Mouse (Mus musculus) megakaryocyte progenitor cell, adult 5-6 weeks (primary cell): ENCODE data around the gene Wbp2nl. TPM values are rescaled to one million over a fixed set of nuclear protein-coding genes. Genes with fewer than 3 reads are reported as not detected.
A peak's percentile ranks its signal among the peaks of the same experiment; 100 is the strongest.

Experiments used
- ATAC-seq: replicated peaks from 2 replicates; pipeline ENCODE4 v1.8.0; 2016; ENCODE audit warnings: mild to moderate bottlenecking, moderate TSS enrichment, inconsistent platforms; ENCODE audit not compliant: poor library complexity
- total RNA-seq, 2 experiments: library from RNA; stranded (forward) in 1 of 2; stranded (reverse) in 1 of 2; fragments of 157-497, 149-512 nt in 1 of 2; fragments of 200-1000 nt in 1 of 2; gene quantifications; 2 replicates each; pipeline versions ENCODE4 v1.2.3 to v1.2.4; 2015 to 2017

The Wbp2nl gene
- total RNA-seq (2015) (0.17 TPM in 1 of 2 replicates, not detected in the other), total RNA-seq (2017) (not detected in 2 replicates)

DNA sequence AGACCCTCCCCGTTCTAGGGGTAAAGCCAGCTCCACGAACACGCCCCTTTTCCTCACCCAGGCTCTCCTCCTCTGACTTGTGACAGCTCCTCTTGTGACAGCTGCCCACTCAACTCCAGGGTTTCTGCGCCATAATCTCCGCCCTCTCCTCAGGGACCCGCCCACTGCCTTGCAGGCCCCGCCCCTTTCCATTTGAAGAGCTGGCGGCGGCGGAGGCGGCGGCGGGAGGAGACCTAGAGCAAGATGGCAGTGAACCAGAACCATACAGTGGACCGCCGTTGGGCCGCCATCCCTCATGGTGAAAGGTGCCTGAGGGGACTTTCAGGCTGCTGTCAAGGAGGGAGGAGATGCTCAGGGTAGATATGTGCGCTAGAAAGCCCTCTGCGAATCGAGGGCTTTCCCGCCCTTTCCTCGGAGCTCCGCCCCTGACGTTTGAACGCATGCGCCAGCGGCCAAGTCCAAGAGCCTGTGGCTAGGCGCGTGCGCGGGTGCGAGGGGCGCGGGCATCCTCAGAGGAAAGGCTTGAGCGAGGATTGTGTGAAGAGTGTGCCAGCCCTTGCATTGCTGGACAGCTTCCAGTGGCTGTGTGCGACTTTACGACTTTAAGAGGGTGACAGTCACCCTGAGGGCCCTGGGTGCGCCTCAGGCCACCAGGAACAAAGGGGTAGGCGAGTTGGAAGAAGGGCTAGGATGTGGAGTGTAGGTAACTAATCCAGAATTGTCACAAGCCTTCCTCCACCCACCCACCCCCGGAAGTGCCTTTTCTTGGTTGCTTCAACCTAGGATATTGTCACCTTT is at the start of gene Wbp2nl:
TSS of gene Wbp2nl (plus strand) at position 191 of the 798 bp plus-strand sequence.
- no peak for ATAC-seq

DNA sequence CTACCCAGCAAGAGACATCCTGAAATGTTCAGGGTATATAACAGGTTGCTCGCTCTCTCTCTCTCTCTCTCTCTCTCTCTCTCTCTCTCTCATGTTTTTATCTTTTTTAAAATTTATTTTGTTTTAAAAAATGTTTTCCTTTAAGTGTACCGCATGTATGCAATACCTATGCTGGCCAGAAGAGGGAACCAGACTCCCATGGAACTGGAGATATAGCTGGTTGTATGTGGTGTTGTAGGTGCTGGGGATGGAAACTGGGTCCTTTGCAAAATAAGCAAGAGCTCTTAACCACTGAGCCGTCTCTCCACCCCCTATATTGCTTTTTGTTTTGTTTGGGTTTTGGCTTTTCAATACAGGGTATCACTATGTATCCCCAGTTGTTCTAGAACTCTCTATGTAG is 47.2 kb upstream of the Wbp2nl start:
- 0 out of 2 replicates have a peak, but pooled peaks have one; percentile 34 for ATAC-seq

GRCm38 (mm10) chr15:82252097-82252496 is 46.7 kb upstream of the Wbp2nl start, which contains the start of gene 1500009C09Rik:
Gene 1500009C09Rik (plus strand): TSS chr15:82252397.
- no peak for ATAC-seq

GRCm38 (mm10) chr15:82255248-82255647 is 43.5 kb upstream of the Wbp2nl start:
- ATAC-seq, result no peak

DNA sequence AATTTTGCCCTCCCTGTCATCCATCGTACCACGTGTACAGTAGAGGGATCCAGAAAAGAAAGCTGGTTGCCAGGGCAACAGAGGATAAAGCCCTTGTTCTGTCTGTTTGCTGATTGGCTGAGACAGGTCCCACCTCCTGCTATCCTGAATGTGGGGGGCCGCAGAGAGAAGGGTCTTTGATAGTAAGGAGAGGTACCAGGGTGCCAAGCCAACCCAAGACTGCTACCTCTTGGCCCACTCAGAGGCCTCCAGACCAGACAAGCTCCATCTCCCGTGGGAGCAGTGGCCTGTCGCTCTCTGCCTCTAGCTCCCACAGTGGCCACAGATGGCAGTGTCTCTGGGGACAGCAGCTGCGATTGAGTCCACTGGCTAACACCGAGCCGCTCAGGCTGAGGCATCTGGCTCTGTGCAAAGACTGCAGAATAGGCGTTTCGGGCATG is 42.8 kb upstream of the Wbp2nl start:
- no peak for ATAC-seq

DNA sequence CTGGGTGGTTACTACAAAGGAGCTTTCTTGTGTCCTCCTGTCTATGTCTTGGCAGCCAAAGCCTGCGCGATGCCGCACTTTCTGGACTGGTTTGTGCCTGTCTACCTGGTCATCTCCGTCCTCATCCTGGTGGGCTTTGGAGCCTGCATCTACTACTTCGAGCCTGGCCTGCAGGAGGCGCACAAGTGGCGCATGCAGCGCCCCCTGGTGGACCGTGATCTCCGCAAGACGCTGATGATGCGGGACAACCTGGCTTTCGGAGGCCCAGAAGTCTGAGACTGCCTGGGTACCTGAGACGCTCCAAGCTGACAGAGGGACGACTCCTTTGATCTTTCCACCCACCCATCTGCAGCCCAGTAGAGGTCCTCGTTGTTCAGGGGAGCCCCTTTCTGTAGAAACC is 39.2 kb upstream of the Wbp2nl start:
- ATAC-seq, result peak; percentile 96

DNA sequence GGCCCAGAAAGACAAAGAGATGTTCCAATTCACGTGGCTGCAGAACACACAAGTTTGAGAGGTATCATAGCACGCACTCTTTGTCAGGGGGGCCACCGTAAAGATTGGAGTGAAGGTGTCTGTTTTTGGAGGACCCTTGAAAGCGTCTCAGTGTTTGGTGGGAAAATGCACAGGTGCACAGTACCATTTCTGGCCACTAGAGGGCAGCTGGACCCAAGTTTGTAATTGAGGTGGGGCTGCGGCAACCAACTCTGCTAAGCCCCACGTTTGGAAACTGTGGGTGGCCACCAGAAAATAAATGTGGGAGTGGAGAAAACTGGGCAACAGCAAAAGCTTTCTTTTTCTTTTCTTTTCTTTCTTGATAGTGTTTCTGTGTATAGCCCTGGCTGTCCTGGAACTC is 32.4 kb upstream of the Wbp2nl start:
- peak; percentile 80 for ATAC-seq

DNA sequence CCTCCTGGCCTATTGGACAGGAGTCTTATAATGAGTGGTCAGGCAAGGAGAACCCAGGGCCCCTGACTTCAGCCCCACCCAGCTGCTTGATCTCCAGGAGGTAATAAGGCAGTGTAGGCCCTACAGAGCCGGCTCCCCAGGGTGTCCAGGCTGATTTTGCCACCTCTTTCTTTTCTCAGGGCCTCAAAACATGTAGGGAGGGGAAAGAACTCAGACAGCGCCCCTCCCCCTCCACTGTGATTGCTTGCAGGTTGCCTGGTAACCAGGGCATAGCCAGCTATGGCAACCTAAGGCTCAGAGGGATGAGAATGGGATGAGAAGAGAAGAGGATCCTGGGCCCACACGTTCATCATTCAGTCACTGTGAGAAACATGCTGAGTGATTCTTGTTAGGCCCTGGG is 30.6 kb upstream of the Wbp2nl start:
- ATAC-seq, result no peak

DNA sequence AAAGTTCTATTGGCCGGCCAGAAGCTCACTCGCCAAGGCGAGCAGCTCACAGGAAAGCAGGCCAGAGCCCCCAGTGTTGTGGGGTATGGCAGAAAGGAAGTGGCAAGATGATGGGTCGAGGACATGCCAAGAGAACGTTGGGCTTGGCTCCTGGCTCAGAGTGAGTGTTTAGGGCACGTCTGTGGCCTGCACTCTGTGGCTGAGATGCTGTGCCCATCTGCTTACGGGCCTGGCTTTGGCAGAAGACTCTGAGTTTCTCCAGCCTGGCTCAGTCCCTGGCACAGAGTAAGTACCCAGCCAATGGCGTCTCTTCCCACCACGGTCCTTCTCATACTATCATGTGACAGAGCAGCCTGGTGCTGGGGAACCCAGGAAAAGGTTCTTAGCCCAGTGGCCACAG is 30.0 kb upstream of the Wbp2nl start:
- no peak for ATAC-seq

DNA sequence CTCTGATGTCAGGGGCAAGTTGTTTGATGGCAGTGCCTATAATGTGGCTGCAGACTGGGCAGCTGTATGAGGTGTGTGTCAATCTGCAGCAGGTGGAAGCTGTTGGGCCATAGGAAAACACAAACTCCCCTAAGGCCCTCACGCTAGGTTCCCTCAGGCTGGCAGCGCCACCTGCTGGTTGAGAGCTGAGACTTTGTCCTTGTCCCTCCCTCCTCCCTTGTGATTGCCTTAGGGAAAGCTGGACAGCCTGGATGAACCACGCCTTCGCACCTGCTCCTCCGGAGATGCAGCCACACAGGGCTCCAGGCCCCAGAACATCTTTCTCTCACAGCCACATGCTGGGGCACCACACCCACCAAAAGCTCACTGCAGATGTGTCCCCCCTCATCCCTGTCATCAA is 27.6 kb upstream of the Wbp2nl start:
- ATAC-seq, result peak; percentile 74

GRCm38 (mm10) chr15:82272295-82272694 is 26.5 kb upstream of the Wbp2nl start:
- no peak for ATAC-seq

GRCm38 (mm10) chr15:82274593-82274926 is 24.2 kb upstream of the Wbp2nl start, which contains the start of gene Sept3:
Gene Sept3 (plus strand): TSS chr15:82274893.
- ATAC-seq, result no peak

DNA sequence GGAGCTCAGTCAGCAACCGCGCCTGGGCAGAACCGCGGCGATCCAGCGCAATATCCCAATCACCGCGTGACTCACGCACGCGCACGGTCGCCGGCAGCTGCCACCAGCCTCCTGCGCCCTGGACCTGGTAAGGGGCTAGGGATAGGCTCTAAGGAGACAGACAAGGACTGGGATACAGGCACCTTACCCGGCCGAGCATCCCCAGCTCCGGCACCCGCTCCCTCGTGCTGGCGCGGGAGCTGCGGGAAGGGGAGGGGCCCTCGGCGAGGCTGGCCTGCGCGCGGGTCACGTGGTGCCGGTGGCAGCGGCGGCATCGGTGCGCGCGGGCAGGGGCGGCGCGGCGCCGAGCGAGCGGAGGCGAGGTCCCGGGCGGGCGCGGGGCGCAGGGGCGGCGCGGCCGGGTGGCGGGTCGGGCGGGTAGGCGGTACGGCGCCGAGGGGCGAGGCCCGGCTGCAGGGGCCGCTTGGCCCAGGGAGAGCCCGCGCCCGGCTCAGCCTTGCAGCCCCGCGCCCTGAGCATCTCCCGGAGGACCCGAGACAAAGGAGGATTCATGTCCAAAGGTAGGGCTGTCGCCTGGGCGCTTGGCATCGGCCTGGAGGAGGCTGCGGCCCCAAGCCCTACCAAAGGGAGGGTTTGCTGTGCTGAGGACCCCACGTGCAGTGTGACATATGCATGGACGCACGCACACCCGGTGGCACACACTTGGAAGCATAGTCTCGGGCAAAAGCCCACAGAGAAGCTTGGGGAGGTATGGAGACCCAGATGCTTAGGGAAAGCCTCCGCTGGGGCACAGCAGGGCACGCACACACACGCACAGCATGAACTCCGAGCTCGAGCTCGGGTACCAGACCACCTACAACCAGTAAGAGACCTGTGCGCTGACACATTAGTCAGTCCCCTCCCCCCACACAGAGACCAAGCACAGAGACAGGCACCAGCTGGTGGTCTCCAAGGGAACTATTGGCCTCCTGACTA is 23.5 kb upstream of the Wbp2nl start:
- ATAC-seq, result 0 out of 2 replicates have a peak, but pooled peaks have one; percentile 7

GRCm38 (mm10) chr15:82277591-82277990 is 21.2 kb upstream of the Wbp2nl start:
- ATAC-seq, result no peak

GRCm38 (mm10) chr15:82280638-82281037 is 18.1 kb upstream of the Wbp2nl start:
- ATAC-seq, result no peak

DNA sequence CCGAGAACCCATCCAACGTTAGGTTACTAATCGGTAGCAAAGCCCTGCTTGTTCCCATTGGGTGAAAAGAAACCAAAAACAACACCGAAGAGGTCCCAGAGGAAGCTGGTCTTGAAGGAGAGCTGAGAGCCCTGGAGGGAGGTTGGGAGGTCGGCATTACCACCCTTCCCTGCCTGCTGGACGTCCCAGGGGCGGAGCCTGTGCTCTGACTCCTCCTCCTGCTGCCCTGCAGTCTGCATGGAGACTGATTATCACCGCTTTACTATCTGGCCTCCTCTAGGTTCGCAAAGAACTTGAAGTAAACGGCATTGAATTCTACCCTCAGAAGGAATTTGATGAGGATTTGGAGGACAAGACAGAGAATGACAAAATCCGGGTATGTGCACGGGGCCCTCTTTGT is 12.6 kb upstream of the Wbp2nl start:
- ATAC-seq, result peak; percentile 86

DNA sequence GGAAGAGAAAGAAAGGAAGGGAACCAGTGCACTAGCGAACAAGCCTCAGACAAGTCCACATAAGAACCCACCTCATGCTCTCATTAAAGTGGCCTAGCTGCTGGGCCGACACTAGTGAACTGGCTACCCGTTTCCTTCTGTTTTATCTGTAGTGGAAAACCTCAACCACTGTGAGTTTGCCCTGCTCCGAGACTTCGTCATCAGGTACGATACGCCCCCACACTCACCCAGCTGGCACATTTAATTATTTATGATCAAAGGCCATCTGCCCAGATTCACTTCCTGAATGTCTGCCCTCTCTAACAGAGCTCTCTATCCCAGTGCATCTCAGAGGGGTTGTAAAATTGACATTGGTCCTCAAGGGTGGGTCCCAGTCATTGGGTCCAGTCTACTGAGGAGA is 8.5 kb upstream of the Wbp2nl start:
- no peak for ATAC-seq

DNA sequence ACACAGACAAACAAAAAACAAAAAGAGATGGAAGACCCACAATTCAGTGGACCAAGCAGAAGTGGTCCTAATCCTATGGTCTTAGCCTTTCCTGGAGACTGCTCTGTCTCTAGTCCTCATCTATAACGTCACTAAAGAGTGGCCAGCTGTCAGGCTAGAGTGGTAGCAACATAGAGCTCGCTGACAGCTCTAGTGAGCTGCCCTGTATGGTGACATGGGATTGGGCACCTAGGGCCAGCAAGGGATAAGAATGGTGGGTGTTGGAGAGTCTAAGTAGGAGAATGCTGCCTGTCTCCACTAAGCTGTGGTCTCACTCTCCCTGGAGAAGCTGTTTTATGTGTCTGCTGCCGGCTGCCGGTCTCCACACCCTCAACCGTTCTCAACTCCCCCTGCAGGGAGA is 5.9 kb upstream of the Wbp2nl start:
- no peak for ATAC-seq

GRCm38 (mm10) chr15:82293271-82293711 is 5.5 kb upstream of the Wbp2nl start:
- ATAC-seq, result no peak

DNA sequence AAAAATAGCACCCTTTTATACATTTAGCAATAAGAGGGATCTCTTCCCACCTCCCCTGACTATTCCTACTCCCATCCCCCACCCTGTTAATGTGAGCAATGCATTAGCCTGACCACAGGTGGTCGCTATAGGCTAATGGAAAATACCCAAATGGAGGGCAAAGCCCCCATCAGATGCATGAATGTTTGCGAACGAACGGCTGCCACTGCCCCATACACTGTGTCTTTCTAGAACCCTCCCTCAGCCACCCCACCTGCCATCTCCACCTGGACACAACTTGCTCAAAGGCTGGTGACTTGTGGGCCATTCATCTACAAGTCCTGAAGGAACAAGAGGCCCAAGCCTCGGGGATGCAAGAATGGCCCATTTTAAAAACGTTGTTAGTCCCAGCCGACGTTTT is 4.7 kb upstream of the Wbp2nl start:
- peak; percentile 74 for ATAC-seq

DNA sequence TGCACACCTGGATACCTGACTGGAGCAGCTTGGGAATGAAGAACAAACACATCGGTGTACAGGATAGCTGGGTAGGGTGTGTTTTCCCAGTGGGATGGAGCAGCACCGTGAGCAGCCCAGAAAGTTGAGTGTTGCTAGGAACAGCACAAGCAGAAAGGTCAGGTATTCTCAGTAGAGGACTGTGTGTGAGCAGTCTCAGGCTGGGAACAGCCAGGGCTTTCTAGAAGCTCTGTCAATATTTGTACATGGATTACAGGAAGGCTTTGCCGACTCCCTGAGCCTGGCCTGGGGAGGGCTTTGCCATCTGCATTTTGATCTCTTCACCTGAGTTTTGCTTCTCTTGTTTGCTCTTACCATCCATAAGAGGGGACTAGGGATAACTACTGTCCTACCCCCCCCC is 8.4 kb downstream of the Wbp2nl start:
- no peak for ATAC-seq
